Mouse (Mus musculus) hindbrain, embryonic 11.5 days (tissue): ENCODE measurements at regions not wholly inside any gene's neighbourhood (a gene's known extent, or its start where the extent isn't known, plus 50 kb on each side); places are given as distances from the start of the nearest gene placed in this dataset.

Source experiments
- ATAC-seq: fragments of 200-750 bp; cut with Nextera tagmentation; 2 replicates; pipeline ENCODE4 v1.8.0; 2017; ENCODE audit warnings: mild to moderate bottlenecking, moderate TSS enrichment, moderate library complexity; ENCODE audit not compliant: low FRiP score
- DNase-seq: peaks from one replicate; pipeline ENCODE4 v3.0.0-alpha.2; 2015; ENCODE audit warnings: low spot score
- H3K27ac ChIP-seq: fragments of 300-500 bp; sonication (generic); 2 replicates; pipeline ENCODE4 v1.5.1; 2014; ENCODE audit warnings: mild to moderate bottlenecking, low read depth, low read length
- H3K27me3 ChIP-seq: fragments of 300-500 bp; sonication (generic); 2 replicates; pipeline ENCODE4 v1.6.1; 2014; ENCODE audit warnings: mild to moderate bottlenecking, low read length, moderate library complexity, mixed read lengths; ENCODE audit not compliant: control insufficient read depth, insufficient read depth
- H3K36me3 ChIP-seq: fragments of 300-500 bp; sonication (generic); 2 replicates; pipeline ENCODE4 v1.6.1; 2014; ENCODE audit warnings: mild to moderate bottlenecking, low read length, moderate library complexity, mixed read lengths; ENCODE audit not compliant: control insufficient read depth, insufficient read depth
- H3K4me1 ChIP-seq: fragments of 300-500 bp; sonication (generic); replicated peaks from 2 replicates; pipeline ENCODE4 v1.6.1; 2014; ENCODE audit warnings: low read length, mixed read lengths; ENCODE audit not compliant: control insufficient read depth, insufficient read depth
- H3K4me2 ChIP-seq: fragments of 300-500 bp; sonication (generic); replicated peaks from 2 replicates; pipeline ENCODE4 v1.6.1; 2014; ENCODE audit warnings: mild to moderate bottlenecking, low read depth, low read length
- H3K4me3 ChIP-seq: fragments of 300-500 bp; sonication (generic); 2 replicates; pipeline ENCODE4 v1.5.1; 2014; ENCODE audit warnings: low read depth, low read length
- H3K9ac ChIP-seq: fragments of 300-500 bp; sonication (generic); 2 replicates; pipeline ENCODE4 v1.6.1; 2014; ENCODE audit warnings: low read depth, low read length
- H3K9me3 ChIP-seq: fragments of 300-500 bp; sonication (generic); 2 replicates; pipeline ENCODE4 v1.6.1; 2016; ENCODE audit warnings: low read length; ENCODE audit not compliant: control insufficient read depth
- WGBS: fragments of 180-500 bp; shearing (Covaris S2); extraction: QIAGEN DNeasy Blood & Tissue Kit; methylation state at CpG from one replicate; pipeline ENCODE4 v1.1.7; 2014; 5-methylcytosine and 5-hydroxymethylcytosine counted together

DNA sequence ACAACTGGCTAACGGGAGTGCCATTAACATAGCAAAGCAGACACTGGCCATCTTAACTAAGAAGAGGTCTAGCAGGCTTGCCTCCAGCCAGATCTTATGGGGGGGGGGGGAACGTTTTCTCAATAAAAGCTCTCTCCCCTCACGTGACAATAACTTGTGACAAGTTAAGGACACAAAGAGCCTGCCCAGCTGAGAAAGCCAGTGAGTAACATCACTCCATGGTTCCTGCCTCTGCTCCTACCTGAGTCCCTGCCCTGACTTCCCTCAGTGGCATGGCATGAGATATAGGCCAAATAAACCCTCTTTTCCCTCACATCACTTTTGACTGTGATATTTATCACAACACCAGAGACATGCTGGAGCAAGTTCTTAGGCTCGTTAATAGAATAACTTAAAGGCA lies 113.8 kb downstream of the Rchy1 start:
- DNase-seq (no peak), ATAC-seq (no peak)

DNA sequence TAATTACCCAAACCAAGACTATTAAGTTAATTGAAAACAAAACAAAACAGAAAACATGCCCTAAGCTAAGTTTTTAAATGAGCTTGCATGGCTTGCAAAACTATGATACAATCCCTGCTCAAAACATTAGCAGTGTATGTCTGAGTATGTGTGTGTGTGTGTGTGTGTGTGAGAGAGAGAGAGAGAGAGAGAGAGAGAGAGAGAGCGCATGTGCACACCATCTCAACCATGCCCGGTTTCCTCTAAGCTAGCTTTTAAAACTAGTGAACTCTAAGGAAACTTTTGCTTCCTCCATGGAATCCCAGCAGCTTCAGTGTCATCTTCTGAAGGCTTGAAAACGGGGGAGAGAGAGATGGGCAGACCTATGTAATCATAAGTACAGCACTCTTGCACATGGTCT lies 114.3 kb downstream of the Rchy1 start:
- H3K4me3 ChIP-seq = no peak overlapping the region
- no peaks in the 10 kb centered on the region for H3K27me3 ChIP-seq
- H3K9ac ChIP-seq = no peak overlapping the region

More for the DNA sequence above, 113.8 kb downstream of the Rchy1 start:
- Histone ChIP-seq H3K4me2 (no peak overlapping the region), H3K27ac (no peak overlapping the region), H3K4me1 (no peaks in the 10 kb centered on the region), H3K36me3 (no peaks in the 10 kb centered on the region), H3K9me3 (no peaks in the 10 kb centered on the region), H3K4me3 (no peak overlapping the region), H3K9ac (no peak overlapping the region), H3K27me3 (no peaks in the 10 kb centered on the region)
- 67% methylated on average over 4 of the region's 4 CpGs for WGBS

DNA sequence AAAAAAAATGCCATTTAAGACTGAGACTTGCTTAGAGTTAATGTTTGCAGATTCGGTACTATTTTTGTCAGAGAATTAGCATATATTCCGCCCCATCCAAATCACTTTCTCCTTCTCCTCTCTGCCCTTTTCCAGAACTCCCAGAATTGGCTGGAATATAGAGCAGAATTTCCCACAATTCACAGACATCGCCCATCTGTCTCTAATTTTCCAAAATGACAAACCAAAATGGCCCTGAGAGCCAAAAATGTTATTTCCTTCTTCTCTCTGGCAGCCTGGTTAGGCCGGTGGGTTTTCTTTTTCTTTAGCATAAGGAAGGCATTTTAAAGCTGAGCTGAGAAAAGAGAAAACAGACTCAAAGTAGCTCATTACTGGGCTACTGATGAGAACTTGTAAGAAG lies 119.8 kb downstream of the Rchy1 start:
- no peaks in the 10 kb centered on the region for H3K36me3 ChIP-seq
- no peak overlapping the region for H3K4me2 ChIP-seq
- H3K4me3 ChIP-seq = no peak overlapping the region
- no peak overlapping the region for H3K27ac ChIP-seq
- 80% methylated on average over 4 of the region's 4 CpGs for WGBS
- H3K4me1 ChIP-seq = no peaks in the 10 kb centered on the region
- ATAC-seq = no peak
- no peaks in the 10 kb centered on the region for H3K9me3 ChIP-seq
- DNase-seq = no peak
- no peaks in the 10 kb centered on the region for H3K27me3 ChIP-seq
- no peak overlapping the region for H3K9ac ChIP-seq

More for the DNA sequence above, 114.3 kb downstream of the Rchy1 start:
- H3K27ac ChIP-seq = no peak overlapping the region
- no peaks in the 10 kb centered on the region for H3K4me1 ChIP-seq
- H3K4me2 ChIP-seq = no peak overlapping the region
- 78% methylated on average over 3 of the region's 3 CpGs for WGBS
- no peak for DNase-seq
- H3K9me3 ChIP-seq = no peaks in the 10 kb centered on the region
- no peak for ATAC-seq
- no peaks in the 10 kb centered on the region for H3K36me3 ChIP-seq

DNA sequence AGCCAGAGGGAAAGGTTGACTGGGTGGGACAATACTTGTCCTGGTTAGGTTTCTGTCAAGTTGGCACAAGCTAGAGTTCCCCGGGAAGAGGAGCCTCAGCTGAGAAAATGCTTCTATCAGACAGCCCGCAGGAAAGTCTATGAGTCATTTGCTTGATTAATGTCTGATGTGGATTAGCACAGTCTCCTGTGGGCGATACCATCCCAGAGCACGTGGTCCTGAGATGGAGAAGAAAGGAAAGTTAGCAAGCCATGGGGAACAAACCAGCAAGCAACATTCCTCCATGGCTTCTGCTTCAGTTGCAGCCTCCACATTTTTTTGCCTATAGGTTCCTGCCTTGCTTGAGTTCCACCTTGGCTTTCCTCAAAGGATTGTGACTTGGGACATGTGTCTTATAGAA lies 121.8 kb downstream of the Rchy1 start:
- 92% methylated on average over 4 of the region's 4 CpGs for WGBS
- Histone ChIP-seq H3K36me3 (no peaks in the 10 kb centered on the region), H3K27me3 (no peaks in the 10 kb centered on the region), H3K27ac (no peak overlapping the region), H3K9me3 (no peaks in the 10 kb centered on the region), H3K4me2 (no peak overlapping the region), H3K4me1 (no peaks in the 10 kb centered on the region), H3K9ac (no peak overlapping the region), H3K4me3 (no peak overlapping the region)
- ATAC-seq (no peak), DNase-seq (no peak)

DNA sequence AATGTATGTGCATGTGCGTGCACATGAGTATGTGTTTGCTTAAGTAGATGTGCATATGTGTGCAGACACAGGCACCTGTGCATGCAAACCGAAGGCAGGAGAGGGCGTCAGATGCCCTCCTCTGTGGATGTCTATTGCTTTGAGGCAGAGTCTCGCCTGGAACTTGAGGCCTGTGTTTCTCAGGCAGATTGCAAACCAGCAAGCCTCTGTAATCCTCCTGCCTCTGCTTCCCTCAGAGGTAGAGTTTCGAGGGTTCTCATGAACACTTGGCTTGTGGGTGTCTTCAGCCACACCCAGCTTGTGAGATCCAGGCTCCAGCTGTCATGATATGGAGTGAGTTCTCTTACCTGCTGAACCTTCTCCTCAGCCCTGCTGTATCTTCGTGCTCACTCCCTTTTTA lies 134.4 kb downstream of the Rchy1 start:
- no peak for DNase-seq
- no peaks in the 10 kb centered on the region for H3K27me3 ChIP-seq

DNA sequence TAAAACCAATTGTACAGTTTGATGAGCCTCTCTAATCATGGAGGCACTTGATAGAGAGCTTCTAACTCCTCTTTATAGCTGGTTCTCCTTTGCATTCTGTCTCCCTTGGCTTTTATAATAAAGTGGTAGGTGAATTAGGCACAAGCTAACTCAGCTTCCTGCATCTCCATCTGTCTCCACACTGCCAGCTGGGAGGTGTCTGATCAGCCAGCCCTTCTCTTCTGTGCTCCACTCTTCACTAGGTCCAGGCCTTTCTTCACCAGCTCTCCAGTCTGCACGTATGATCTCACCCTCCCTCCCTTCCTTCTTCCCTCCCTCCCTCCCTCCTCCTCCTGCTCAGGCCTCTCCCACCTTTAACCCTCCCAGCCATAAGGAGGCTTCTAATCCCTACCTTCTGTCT lies 136.2 kb downstream of the Rchy1 start:
- H3K9ac ChIP-seq = no peak overlapping the region
- ATAC-seq (no peak), DNase-seq (no peak)
- H3K4me1 ChIP-seq = no peaks in the 10 kb centered on the region
- no peak overlapping the region for H3K4me3 ChIP-seq
- H3K9me3 ChIP-seq = no peaks in the 10 kb centered on the region
- no peaks in the 10 kb centered on the region for H3K27me3 ChIP-seq
- H3K36me3 ChIP-seq = no peaks in the 10 kb centered on the region
- WGBS = 27% methylated on average over 1 of the region's 1 CpGs
- H3K27ac ChIP-seq = no peak overlapping the region
- H3K4me2 ChIP-seq = no peak overlapping the region

More for the DNA sequence above, 134.4 kb downstream of the Rchy1 start:
- no peaks in the 10 kb centered on the region for H3K36me3 ChIP-seq
- H3K9ac ChIP-seq = no peak overlapping the region
- no peaks in the 10 kb centered on the region for H3K9me3 ChIP-seq
- no peak for ATAC-seq
- WGBS = 86% methylated on average over 6 of the region's 6 CpGs
- H3K4me1 ChIP-seq = no peaks in the 10 kb centered on the region
- H3K4me2 ChIP-seq = no peak overlapping the region
- no peak overlapping the region for H3K4me3 ChIP-seq
- no peak overlapping the region for H3K27ac ChIP-seq

DNA sequence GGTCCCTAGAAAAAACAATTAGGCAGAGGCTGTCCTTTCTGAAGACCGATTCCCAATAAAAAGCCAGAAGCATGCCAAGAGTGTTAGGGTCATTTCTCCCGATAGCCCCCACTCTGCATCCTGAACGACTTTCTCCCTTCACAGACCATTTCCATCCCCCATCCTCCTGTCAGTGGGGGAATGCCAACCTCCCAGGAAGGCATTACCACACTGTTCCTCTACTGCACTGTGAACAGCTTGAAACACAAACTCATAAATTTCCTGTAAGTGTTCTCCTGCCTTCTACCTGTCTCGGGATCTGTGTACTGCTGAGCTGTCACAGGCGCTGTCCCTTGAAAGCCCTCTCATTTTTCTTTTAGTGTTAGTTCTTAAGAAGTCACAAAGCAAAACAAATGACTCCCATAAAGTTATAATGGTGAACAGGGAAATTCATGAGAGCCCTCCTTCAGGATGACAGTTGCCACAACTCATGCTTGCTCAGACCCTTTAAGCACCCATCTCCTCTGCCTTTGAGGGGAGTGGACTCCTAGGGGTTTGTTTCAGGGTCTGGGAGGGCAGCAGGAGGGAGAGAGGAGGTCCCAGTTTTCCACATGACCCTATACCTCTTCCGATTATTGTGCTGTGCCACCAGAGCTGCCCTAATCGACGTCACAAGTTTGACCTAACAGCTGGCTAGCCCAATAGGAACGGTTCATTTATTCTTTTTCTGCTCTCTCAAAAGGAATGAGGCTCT lies 139.9 kb downstream of the Rchy1 start:
- ATAC-seq = no peak

DNA sequence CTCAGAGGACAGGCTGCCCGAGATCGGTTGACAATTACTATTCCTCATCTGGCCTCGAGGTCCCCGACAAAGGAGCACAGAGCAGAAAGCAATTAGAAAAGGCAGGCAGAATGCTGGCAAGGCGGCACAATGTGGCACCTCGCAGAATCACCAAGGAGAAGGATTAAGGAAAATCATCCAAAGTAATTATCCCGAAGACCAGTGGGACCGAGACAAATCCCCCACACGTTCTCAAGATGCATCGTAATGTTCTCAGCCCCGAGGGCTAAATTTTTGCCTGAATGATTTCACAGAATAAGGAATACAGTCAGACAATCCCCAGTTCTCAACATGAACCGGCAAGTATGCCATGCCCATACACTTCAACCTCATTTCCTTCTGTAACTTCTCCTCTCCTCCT lies 144.1 kb downstream of the Rchy1 start:
- ATAC-seq = no peak
- no peak overlapping the region for H3K27ac ChIP-seq

More for the DNA sequence above, 139.9 kb downstream of the Rchy1 start:
- Histone ChIP-seq H3K27me3 (no peaks in the 10 kb centered on the region), H3K9ac (no peak overlapping the region), H3K4me1 (no peaks in the 10 kb centered on the region), H3K36me3 (no peaks in the 10 kb centered on the region), H3K27ac (no peak overlapping the region), H3K4me3 (no peak overlapping the region), H3K4me2 (no peak overlapping the region), H3K9me3 (no peaks in the 10 kb centered on the region)
- WGBS = 77% methylated on average over 9 of the region's 9 CpGs
- no peak for DNase-seq

DNA sequence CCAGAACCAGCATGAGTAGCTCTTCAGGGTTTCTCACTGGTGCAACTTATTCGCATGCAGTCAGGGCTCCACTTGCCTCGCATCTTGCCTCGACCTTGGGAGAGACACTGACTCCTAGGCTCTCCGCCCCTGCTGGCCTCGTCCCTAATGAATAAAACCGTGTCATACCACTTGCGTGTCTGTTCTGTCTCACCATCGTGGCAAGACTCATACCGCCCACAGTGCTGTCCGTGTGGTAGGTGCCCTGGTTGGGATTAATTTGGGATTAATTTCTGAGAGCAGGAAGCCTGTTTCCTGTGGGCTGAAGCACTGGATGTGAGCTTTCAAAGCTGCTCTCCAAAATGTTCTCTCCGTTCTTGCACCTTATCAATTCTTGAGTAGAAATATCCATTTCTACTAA lies 144.7 kb downstream of the Rchy1 start:
- no peaks in the 10 kb centered on the region for H3K27me3 ChIP-seq
- no peak overlapping the region for H3K4me2 ChIP-seq
- no peak overlapping the region for H3K4me3 ChIP-seq
- no peaks in the 10 kb centered on the region for H3K4me1 ChIP-seq
- no peak for DNase-seq
- ATAC-seq = no peak
- H3K27ac ChIP-seq = no peak overlapping the region
- 87% methylated on average over 11 of the region's 11 CpGs for WGBS
- H3K36me3 ChIP-seq = no peaks in the 10 kb centered on the region
- no peaks in the 10 kb centered on the region for H3K9me3 ChIP-seq
- no peak overlapping the region for H3K9ac ChIP-seq

More for the DNA sequence above, 144.1 kb downstream of the Rchy1 start:
- no peak for DNase-seq
- H3K4me3 ChIP-seq = no peak overlapping the region
- no peaks in the 10 kb centered on the region for H3K27me3 ChIP-seq
- H3K4me2 ChIP-seq = no peak overlapping the region
- H3K4me1 ChIP-seq = no peaks in the 10 kb centered on the region
- H3K9me3 ChIP-seq = no peaks in the 10 kb centered on the region
- H3K9ac ChIP-seq = no peak overlapping the region
- WGBS = 78% methylated on average over 12 of the region's 12 CpGs
- no peaks in the 10 kb centered on the region for H3K36me3 ChIP-seq
